Comparison of ENCODE assay signal across 22 mouse cellular contexts in the genomic region with DNA sequence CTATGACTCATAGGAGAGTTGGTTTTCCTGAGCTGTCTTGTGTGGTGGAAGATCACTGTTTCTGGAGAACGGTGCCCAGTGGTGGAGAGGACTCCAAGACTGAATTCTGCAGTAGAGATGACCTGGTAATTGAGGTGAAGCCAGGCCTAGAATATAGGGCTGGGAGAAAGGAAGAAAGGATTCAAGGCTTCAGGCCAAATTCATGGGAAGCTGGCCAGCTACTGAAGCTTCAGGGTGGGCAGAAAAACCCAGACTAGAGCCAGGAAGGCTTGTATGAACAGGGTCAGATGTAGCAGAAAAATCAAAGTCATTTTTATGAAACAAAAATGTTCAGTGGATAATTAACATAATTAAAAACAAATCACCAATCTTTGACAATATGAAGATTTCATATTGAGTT.
A peak's percentile ranks its signal among the peaks of the same experiment; 100 is the strongest.
DNase-seq lines count a peak whose midpoint lies in the region; TF ChIP-seq lines count a peak whose summit lies in the region.
"Had no signal": no experiment of that assay in that cellular context is flagged by ENCODE, and none has a peak within 500 bp of the region (broad histone marks: within the 10 kb centered on the region; RNA-seq: fewer than 3 reads in every experiment).

No protein-coding gene starts in this region.

- no peak for TF ChIP-seq CTCF in cerebellum, adult 2 months (IDR thresholded peaks at IDR 0.05; ENCODE audit: borderline replicate concordance, insufficient read depth, low read depth, low read length)

- no peak for TF ChIP-seq POLR2A in cerebellum, adult 2 months (IDR thresholded peaks at IDR 0.05; ENCODE audit: borderline replicate concordance, insufficient read depth, low read length)

- no peaks in the 10 kb centered on the region for H3K27me3 ChIP-seq in cerebellum, adult 2 months (ENCODE audit: control insufficient read depth, insufficient read depth, low read length)
- H3K27me3 ChIP-seq: CH12.LX; embryonic facial prominence, embryonic 13.5 days; embryonic facial prominence, embryonic 15.5 days; forebrain, embryonic 13.5 days; forebrain, embryonic 15.5 days had no signal

- H3K4me1 ChIP-seq in cerebellum, adult 2 months (ENCODE audit: control insufficient read depth, insufficient read depth, low read length): no peaks in the 10 kb centered on the region
- H3K4me1 ChIP-seq: embryonic facial prominence, embryonic 13.5 days; embryonic facial prominence, embryonic 15.5 days; forebrain, embryonic 13.5 days; forebrain, embryonic 15.5 days had no signal

- intact Hi-C loops in left cerebral cortex, postnatal 4 days (cut with DNase I): no loop called here
- intact Hi-C loops in left cerebral cortex, postnatal 14 days (cut with DNase I): loop anchor here (10.0 kb wide), 1 partner anchor 301 kb away; no protein-coding TSS in a partner anchor

- WGBS in cerebellum, adult 2 months: 11% methylated on average over 1 of the region's 1 CpGs

- DNase-seq in cerebellum, postnatal 14 days: peak; percentile 62 to 64
- DNase-seq in cerebellum, adult 2 months: no peak
- peak; percentile 26 for DNase-seq in left cerebral cortex, postnatal 4 days
- no peak for DNase-seq in left cerebral cortex, postnatal 14 days (ENCODE audit: low spot score in 2 of 2)
- peak; percentile 34 for DNase-seq in Muller cell, postnatal 12 days (ENCODE audit: inconsistent ontology term)
- DNase-seq in yolk sac, embryonic 10.5 days (ENCODE audit: low spot score): no peak
- DNase-seq: adrenal gland, adult 2 months; adrenal gland, postnatal 10 days; adrenal gland, postnatal 25 days; B cell, adult 2 months; cerebellum, adult 11 months; cerebellum, adult 8-10 months; cerebellum, adult 9-11 months; cerebellum, postnatal 36 days; embryo, embryonic 11 days; forebrain, postnatal 0 days had no signal

- no peak overlapping the region for H3K27ac ChIP-seq in cerebellum, adult 2 months (ENCODE audit: insufficient read depth, low read length)
- H3K27ac ChIP-seq: embryonic facial prominence, embryonic 13.5 days; embryonic facial prominence, embryonic 15.5 days; forebrain, embryonic 13.5 days; forebrain, embryonic 15.5 days had no signal

- H3K4me3 ChIP-seq in cerebellum, adult 2 months (replicated peaks; ENCODE audit: insufficient read depth, low read depth, low read length): no peak overlapping the region
- H3K4me3 ChIP-seq: embryonic facial prominence, embryonic 13.5 days; embryonic facial prominence, embryonic 15.5 days; erythroblast, embryonic 14.5 days; forebrain, embryonic 13.5 days; forebrain, embryonic 15.5 days had no signal

Comparison
In these comparisons a context has a peak if more than half of its experiments do, and no peak if none do; other contexts are left out.
1. DNase-seq: peak in cerebellum, postnatal 14 days (2 of 2), left cerebral cortex, postnatal 4 days (single experiment) and Muller cell, postnatal 12 days (single experiment); none in cerebellum, adult 2 months (0 of 2), left cerebral cortex, postnatal 14 days (0 of 2) and yolk sac, embryonic 10.5 days (single experiment).